33 mouse cellular contexts compared by ENCODE assay signal in the genomic region with DNA sequence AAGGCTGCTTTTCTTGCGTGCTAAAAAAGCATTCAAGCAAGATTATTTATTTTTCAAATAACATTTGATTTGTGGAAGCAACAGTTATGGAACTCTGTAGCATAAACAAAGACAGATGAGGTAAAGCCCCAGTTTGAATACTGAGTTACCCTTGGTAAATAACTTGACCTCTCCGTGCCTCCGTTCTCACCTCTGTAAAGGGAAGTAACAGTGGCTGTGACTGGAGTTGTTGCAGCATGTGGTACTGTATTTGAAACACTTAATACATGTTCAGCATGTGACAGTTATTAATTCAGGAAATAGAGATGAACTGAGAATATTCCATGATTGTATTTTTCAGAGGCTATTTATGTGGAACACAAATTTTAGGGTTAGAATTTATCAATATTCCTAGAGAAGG.
"Had no signal": no experiment of that assay in that cellular context is flagged by ENCODE, and none has a peak within 500 bp of the region (broad histone marks: within the 10 kb centered on the region; RNA-seq: fewer than 3 reads in every experiment).

No protein-coding gene starts in this region.

- H3K4me1 ChIP-seq: intestine, embryonic 15.5 days had no signal

- H3K4me2 ChIP-seq: heart, embryonic 12.5 days; heart, embryonic 13.5 days; heart, embryonic 15.5 days; hindbrain, embryonic 12.5 days; hindbrain, embryonic 13.5 days; hindbrain, embryonic 14.5 days; hindbrain, embryonic 15.5 days; intestine, embryonic 15.5 days; kidney, embryonic 15.5 days had no signal

- H3K36me3 ChIP-seq: heart, embryonic 12.5 days; heart, embryonic 13.5 days; heart, embryonic 15.5 days; hindbrain, embryonic 10.5 days; hindbrain, embryonic 12.5 days; hindbrain, embryonic 13.5 days; hindbrain, embryonic 15.5 days; intestine, embryonic 15.5 days; kidney, embryonic 15.5 days had no signal

- H3K9me3 ChIP-seq: heart, embryonic 12.5 days; heart, embryonic 13.5 days; heart, embryonic 15.5 days; hindbrain, embryonic 10.5 days; hindbrain, embryonic 12.5 days; hindbrain, embryonic 13.5 days; hindbrain, embryonic 15.5 days; intestine, embryonic 15.5 days; kidney, embryonic 15.5 days had no signal

- H3K27me3 ChIP-seq: heart, embryonic 12.5 days; heart, embryonic 13.5 days; heart, embryonic 15.5 days; hindbrain, embryonic 12.5 days; hindbrain, embryonic 13.5 days; hindbrain, embryonic 15.5 days; intestine, embryonic 15.5 days; kidney, embryonic 15.5 days had no signal

- ATAC-seq: hindbrain, embryonic 16.5 days; hindbrain, postnatal 0 days; inflammation-experienced regulatory T-cells, adult 6 months; intestine, embryonic 15.5 days; intestine, embryonic 16.5 days; intestine, postnatal 0 days had no signal

- H3K4me3 ChIP-seq: heart, embryonic 12.5 days; heart, embryonic 13.5 days; heart, embryonic 15.5 days; hindbrain, embryonic 10.5 days; hindbrain, embryonic 12.5 days; hindbrain, embryonic 13.5 days; hindbrain, embryonic 15.5 days; intestine, embryonic 15.5 days; kidney, embryonic 15.5 days; layer of hippocampus, adult 2 months; left cerebral cortex, adult 2 months had no signal

- H3K9ac ChIP-seq: heart, embryonic 12.5 days; heart, embryonic 13.5 days; heart, embryonic 15.5 days; hindbrain, embryonic 12.5 days; hindbrain, embryonic 13.5 days; hindbrain, embryonic 14.5 days; hindbrain, embryonic 15.5 days; intestine, embryonic 15.5 days; kidney, embryonic 15.5 days had no signal

- DNase-seq: heart, postnatal 10 days; heart, postnatal 14 days; heart, postnatal 4 days; kidney, adult 11 months; kidney, adult 18-20 months; kidney, adult 2 months; kidney, adult 8-10 months; kidney, adult 9 months; kidney, postnatal 10 days; kidney, postnatal 14 days; kidney, postnatal 25 days; kidney, postnatal 36 days; kidney, postnatal 4 days; layer of hippocampus, adult 9-11 months; layer of hippocampus, postnatal 36 days had no signal

- H3K27ac ChIP-seq: heart, embryonic 13.5 days; heart, embryonic 15.5 days; hindbrain, embryonic 10.5 days; hindbrain, embryonic 12.5 days; hindbrain, embryonic 13.5 days; hindbrain, embryonic 14.5 days; hindbrain, embryonic 15.5 days; hindbrain, postnatal 0 days; intestine, embryonic 15.5 days; kidney, embryonic 15.5 days; kidney, postnatal 0 days; left cerebral cortex, adult 2 months had no signal
